Mouse (Mus musculus): ENCODE results near the gene Stk32b.

GRCm38 (mm10) chr5:37692759-37693158, 24.2 kb downstream of the Stk32b start:
- no peak for TF ChIP-seq POLR2A (IDR thresholded peaks at IDR 0.05; ENCODE audit: extremely low read depth, insufficient read depth, low read length)
- no peak for TF ChIP-seq CTCF (IDR thresholded peaks at IDR 0.05; ENCODE audit: extremely low read depth, insufficient read depth, low read length)

Measured in cortical plate, adult 2 months (tissue).